ENCODE assay signal across 15 mouse cellular contexts in genomic region chr4:139040084-139040839, GRCm38 (mm10). TPM values are rescaled to one million over a fixed set of nuclear protein-coding genes. Genes with fewer than 3 reads are reported as not detected.
DNase-seq lines count a peak whose midpoint lies in the region; ATAC-seq and TF ChIP-seq lines count a peak whose summit lies in the region.
"Had no signal": no experiment of that assay in that cellular context is flagged by ENCODE, and none has a peak within 500 bp of the region (broad histone marks: within the 10 kb centered on the region; RNA-seq: fewer than 3 reads in every experiment).

No protein-coding gene starts in this region.

- no peaks in the 10 kb centered on the region for H3K36me3 ChIP-seq in embryonic facial prominence, embryonic 14.5 days (ENCODE audit: control insufficient read depth, insufficient read depth, low read length)
- no peaks in the 10 kb centered on the region for H3K36me3 ChIP-seq in hindbrain, embryonic 12.5 days
- no peaks in the 10 kb centered on the region for H3K36me3 ChIP-seq in midbrain, embryonic 16.5 days (ENCODE audit: control insufficient read depth, insufficient read depth, low read length)
- H3K36me3 ChIP-seq: limb, embryonic 12.5 days had no signal

- 2% methylated on average over 10 of the region's 10 CpGs for WGBS in embryonic facial prominence, embryonic 14.5 days
- 7% methylated on average over 10 of the region's 10 CpGs for WGBS in hindbrain, embryonic 12.5 days
- WGBS in midbrain, embryonic 16.5 days: 2% methylated on average over 10 of the region's 10 CpGs

- H3K27ac ChIP-seq in embryonic facial prominence, embryonic 14.5 days (replicated peaks; ENCODE audit: low read depth, low read length): no peak overlapping the region
- H3K27ac ChIP-seq in hindbrain, embryonic 12.5 days: peak overlapping the region; percentile 80
- peak overlapping the region; percentile 61; the same call in 1 of the 2 replicates for H3K27ac ChIP-seq in midbrain, embryonic 16.5 days (ENCODE audit: low read length)
- H3K27ac ChIP-seq: limb, embryonic 12.5 days had no signal

- no peak overlapping the region for H3K4me3 ChIP-seq in embryonic facial prominence, embryonic 14.5 days (ENCODE audit: low read depth, low read length)
- H3K4me3 ChIP-seq in hindbrain, embryonic 12.5 days: no peak overlapping the region
- H3K4me3 ChIP-seq in midbrain, embryonic 16.5 days (ENCODE audit: low read depth, low read length): no peak overlapping the region
- H3K4me3 ChIP-seq: limb, embryonic 12.5 days had no signal

- H3K4me2 ChIP-seq in embryonic facial prominence, embryonic 14.5 days (ENCODE audit: low read depth, low read length): no peak overlapping the region
- H3K4me2 ChIP-seq in hindbrain, embryonic 12.5 days (replicated peaks): peak overlapping the region; percentile 4; the same call in 1 of the 2 replicates
- 0 out of 2 replicates have a peak overlapping the region, but pooled peaks have one; percentile 1 for H3K4me2 ChIP-seq in midbrain, embryonic 16.5 days (ENCODE audit: low read length)
- H3K4me2 ChIP-seq: limb, embryonic 12.5 days; lung, embryonic 14.5 days had no signal

- peaks cover 6% of the 10 kb centered on the region for H3K4me1 ChIP-seq in embryonic facial prominence, embryonic 14.5 days (ENCODE audit: control insufficient read depth, insufficient read depth, low read length)
- H3K4me1 ChIP-seq in hindbrain, embryonic 12.5 days: peaks cover 30% of the 10 kb centered on the region
- peaks cover 29% of the 10 kb centered on the region for H3K4me1 ChIP-seq in midbrain, embryonic 16.5 days (ENCODE audit: control insufficient read depth, insufficient read depth, low read length)

- ATAC-seq in embryonic facial prominence, embryonic 14.5 days (ENCODE audit: low read depth): peak; percentile 78; the same call in 1 of the 2 replicates
- peak; percentile 63 for ATAC-seq in hindbrain, embryonic 12.5 days (ENCODE audit: low FRiP score)
- ATAC-seq in midbrain, embryonic 16.5 days: peak; percentile 52; the same call in 1 of the 2 replicates
- ATAC-seq: intestine, postnatal 0 days had no signal

- H3K9ac ChIP-seq in embryonic facial prominence, embryonic 14.5 days (ENCODE audit: low read depth, low read length): no peak overlapping the region
- peak overlapping the region; percentile 27; the same call in 1 of the 2 replicates for H3K9ac ChIP-seq in hindbrain, embryonic 12.5 days
- H3K9ac ChIP-seq in midbrain, embryonic 16.5 days (ENCODE audit: low read depth, low read length): no peak overlapping the region
- H3K9ac ChIP-seq: limb, embryonic 12.5 days; lung, embryonic 14.5 days had no signal

- TF ChIP-seq POLR2A in brain, embryonic 14.5 days (IDR thresholded peaks at IDR 0.05; ENCODE audit: borderline replicate concordance, extremely low read depth, insufficient read depth, insufficient read length, poor library complexity, severe bottlenecking): no peak

- H3K27me3 ChIP-seq in embryonic facial prominence, embryonic 14.5 days (replicated peaks; ENCODE audit: control insufficient read depth, insufficient read depth, low read length): no peaks in the 10 kb centered on the region
- peaks cover 3% of the 10 kb centered on the region for H3K27me3 ChIP-seq in hindbrain, embryonic 12.5 days
- H3K27me3 ChIP-seq in midbrain, embryonic 16.5 days (ENCODE audit: control insufficient read depth, insufficient read depth, low read depth, low read length): no peaks in the 10 kb centered on the region

- TF ChIP-seq CTCF in brain, embryonic 14.5 days (IDR thresholded peaks at IDR 0.05; ENCODE audit: borderline replicate concordance, extremely low read depth, insufficient read depth, insufficient read length): no peak

- H3K9me3 ChIP-seq in embryonic facial prominence, embryonic 14.5 days (ENCODE audit: control insufficient read depth, low read length): 0 out of 2 replicates have a peak, but pooled peaks cover 4% of the 10 kb centered on the region
- 0 out of 2 replicates have a peak, but pooled peaks cover 2% of the 10 kb centered on the region for H3K9me3 ChIP-seq in hindbrain, embryonic 12.5 days (replicated peaks)
- no peaks in the 10 kb centered on the region for H3K9me3 ChIP-seq in midbrain, embryonic 16.5 days (replicated peaks; ENCODE audit: control insufficient read depth, low read length, poor library complexity, severe bottlenecking)

- peak; percentile 92 for DNase-seq in brain, embryonic 14.5 days (ENCODE audit: low read depth)
- peak; percentile 69 for DNase-seq in embryonic facial prominence, embryonic 14.5 days (ENCODE audit: low spot score)
- no peak for DNase-seq in right cerebral cortex, postnatal 10 days (ENCODE audit: low spot score in 2 of 2)
- no peak for DNase-seq in gastrocnemius, adult 8-10 months (ENCODE audit: low spot score in 2 of 2)
- DNase-seq in frontal cortex, postnatal 14 days (ENCODE audit: low spot score in 2 of 2): no peak
- DNase-seq: adrenal gland, postnatal 25 days; cerebellum, adult 11 months; gastrocnemius, postnatal 36 days had no signal

RNA-seq across cellular contexts. Expression of gene Htr6, which starts 35.1 kb away (rescaled TPM):
- polyA plus RNA-seq in brain, embryonic 14.5 days (2012; rRNA removed): 1.8 and 2.0 TPM in 2 replicates
- polyA plus RNA-seq in embryonic facial prominence, embryonic 14.5 days (2014; fragmentation: Nextera tagmentation; extraction: Ambion mirVana): 0.17 TPM in 1 of 2 replicates, not detected in the other
- polyA plus RNA-seq in hindbrain, embryonic 12.5 days (2016; fragmentation: Nextera tagmentation; extraction: Ambion mirVana): 0.20 TPM in 1 of 2 replicates, not detected in the other
- 0.30 and 0.51 TPM in 2 replicates for polyA plus RNA-seq in midbrain, embryonic 16.5 days (2015; fragmentation: Nextera tagmentation; extraction: Ambion mirVana)
- not detected for total RNA-seq in gastrocnemius, adult 8-10 months (2022)
- total RNA-seq: gastrocnemius, postnatal 36 days had no signal
- polyA plus RNA-seq: heart, embryonic 16.5 days; intestine, postnatal 0 days; lung, embryonic 14.5 days; spleen, adult 2 months had no signal

RNA-seq across cellular contexts. Expression of gene Nbl1, which starts 52.5 kb away (rescaled TPM):
- polyA plus RNA-seq in brain, embryonic 14.5 days (2012; rRNA removed): 33.8 and 35.8 TPM in 2 replicates
- 124 and 133 TPM in 2 replicates for polyA plus RNA-seq in embryonic facial prominence, embryonic 14.5 days (2014; fragmentation: Nextera tagmentation; extraction: Ambion mirVana)
- 54.8 and 56.1 TPM in 2 replicates for polyA plus RNA-seq in hindbrain, embryonic 12.5 days (2016; fragmentation: Nextera tagmentation; extraction: Ambion mirVana)
- 28.7 and 30.6 TPM in 2 replicates for polyA plus RNA-seq in midbrain, embryonic 16.5 days (2015; fragmentation: Nextera tagmentation; extraction: Ambion mirVana)
- total RNA-seq in gastrocnemius, adult 8-10 months (2022): 10 to 100 TPM; 11.6 to 26.3 (median 16.5) TPM

Comparison
In these comparisons a context has a peak if more than half of its experiments do, and no peak if none do; other contexts are left out.
1. DNase-seq: peak in brain, embryonic 14.5 days (single experiment) and embryonic facial prominence, embryonic 14.5 days (single experiment); none in right cerebral cortex, postnatal 10 days (0 of 2), gastrocnemius, adult 8-10 months (0 of 2) and frontal cortex, postnatal 14 days (0 of 2).
2. Peak in every context shown above with its lines, with median percentiles within 50 percentile points of each other: ATAC-seq.